Mouse (Mus musculus) ES-E14 (cell line): ENCODE results near the gene Aplp2. TPM values are rescaled to one million over a fixed set of nuclear protein-coding genes. Genes with fewer than 3 reads are reported as not detected.

ENCODE experiments used
- DNase-seq: peaks from one replicate; pipeline ENCODE4 v3.0.0-alpha.2; 2013; ENCODE audit warnings: low read depth, low spot score
- H3K27ac ChIP-seq: 2 replicates; pipeline ENCODE4 v1.5.1; 2012; ENCODE audit warnings: low read depth, mild to moderate bottlenecking, low read length, moderate library complexity, mixed read lengths; ENCODE audit not compliant: poor library complexity, insufficient read depth, severe bottlenecking
- H3K36me3 ChIP-seq: 2 replicates; pipeline ENCODE4 v1.6.1; 2012; ENCODE audit warnings: mild to moderate bottlenecking, low read length, moderate library complexity, mixed read lengths; ENCODE audit not compliant: control insufficient read depth, poor library complexity, insufficient read depth, severe bottlenecking
- H3K4me1 ChIP-seq, 2 experiments: fragments of 150-350 bp in 1 of 2; sonication (generic) in 1 of 2; 2 replicates each; pipeline ENCODE4 v1.6.1; 2012; ENCODE audit warnings: low read length in 2 of 2, mild to moderate bottlenecking in 1 of 2, mixed read lengths in 1 of 2; ENCODE audit not compliant: control insufficient read depth in 2 of 2, insufficient read depth in 2 of 2, poor library complexity in 1 of 2
- H3K4me3 ChIP-seq, 2 experiments: fragments of 150-350 bp in 1 of 2; sonication (generic) in 1 of 2; 2 replicates each; pipeline ENCODE4 v1.5.1; 2012; ENCODE audit warnings: low read length in 2 of 2, low read depth in 1 of 2, mild to moderate bottlenecking in 1 of 2, mixed read lengths in 1 of 2; ENCODE audit not compliant: insufficient read depth in 1 of 2, poor library complexity in 1 of 2, severe bottlenecking in 1 of 2
- H3K9ac ChIP-seq: 2 replicates; pipeline ENCODE4 v1.6.1; 2012; ENCODE audit warnings: low read depth, mild to moderate bottlenecking, low read length, mixed read lengths; ENCODE audit not compliant: poor library complexity, insufficient read depth, severe bottlenecking
- H3K9me3 ChIP-seq: fragments of 150-350 bp; sonication (generic); 2 replicates; pipeline ENCODE4 v1.6.1; 2012; ENCODE audit warnings: low read depth, mild to moderate bottlenecking, low read length; ENCODE audit not compliant: control insufficient read depth, insufficient read depth
- CHD2 ChIP-seq: IDR thresholded peaks from 2 replicates; pipeline ENCODE4 v1.6.1; 2014; ENCODE audit warnings: mild to moderate bottlenecking, low read depth, low read length, inconsistent platforms
- HCFC1 ChIP-seq: IDR thresholded peaks from 2 replicates; pipeline ENCODE4 v1.6.1; 2012; ENCODE audit warnings: low read length, inconsistent platforms, borderline replicate concordance; ENCODE audit not compliant: insufficient read depth
- MAFK ChIP-seq: IDR thresholded peaks from 2 replicates; pipeline ENCODE4 v1.6.1; 2014; ENCODE audit warnings: mild to moderate bottlenecking, low read depth, low read length, inconsistent platforms; ENCODE audit not compliant: insufficient read depth
- ZC3H11A ChIP-seq: IDR thresholded peaks from 2 replicates; pipeline ENCODE4 v1.6.1; 2012; ENCODE audit warnings: low read depth, mild to moderate bottlenecking, inconsistent platforms, low read length, borderline replicate concordance
- ZNF384 ChIP-seq: IDR thresholded peaks from 2 replicates; pipeline ENCODE4 v1.6.1; 2012; ENCODE audit warnings: low read depth, low read length, inconsistent platforms
- in situ Hi-C, 2 experiments: fragments of 600-800 bp; cut with MboI; formaldehyde crosslinking; loops; one replicate each; pipeline ENCODE4 v1.15.1; 2025; ENCODE audit warnings: low sequenced_read_pairs in 2 of 2, inconsistent platforms in 1 of 2; ENCODE audit not compliant: unreplicated experiment in 2 of 2
- total RNA-seq: library from RNA; depleted of rRNA; stranded (reverse); fragments of 300-350 nt; gene quantifications from 2 replicates; pipeline ENCODE4 v1.2.3, GENCODE M21; 2012; rRNA removed

Aplp2 gene
- total RNA-seq, 1 experiment = 320 TPM

DNA sequence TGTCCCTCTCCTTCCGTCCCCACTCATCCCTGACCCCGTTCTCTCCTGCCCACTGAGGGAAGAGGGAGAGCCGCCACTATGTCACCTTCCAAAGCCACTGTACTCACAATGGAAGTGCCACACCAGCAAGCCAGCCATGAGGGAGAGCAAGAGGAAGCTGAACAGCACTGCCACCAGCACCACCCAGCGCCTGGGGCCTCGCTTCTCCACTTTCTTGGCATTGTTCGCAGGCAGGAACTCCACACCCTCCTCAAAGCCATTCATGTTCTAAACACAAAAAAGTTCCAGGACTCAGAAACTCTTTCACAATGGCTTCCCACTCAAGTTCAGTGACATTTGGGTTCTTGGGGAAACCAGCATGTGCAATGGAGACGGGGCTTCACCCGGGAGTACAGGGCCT is 103.2 kb downstream of the Aplp2 start:
- Histone ChIP-seq H3K4me3 (no peak overlapping the region), H3K27ac (no peak overlapping the region), H3K36me3 (peaks cover 12% of the 10 kb centered on the region; the same call in 1 of the 2 replicates), H3K9me3 (no peaks in the 10 kb centered on the region), H3K4me1 (peaks cover 0 to 9% of the 10 kb centered on the region in 2 experiments; a peak in 2 of 4 replicates), H3K9ac (no peak overlapping the region; the same call in 1 of the 2 replicates)
- DNase-seq = no peak
- TF ChIP-seq ZNF384 = no peak
- TF ChIP-seq HCFC1 = no peak
- TF ChIP-seq CHD2 = no peak
- TF ChIP-seq ZC3H11A = no peak
- no peak for TF ChIP-seq MAFK
- in situ Hi-C loops = no loop called here

Other genes with a start within 250 kb of the Aplp2 start
- gene Zbtb44, start 181.2 kb downstream of the Aplp2 start, total RNA-seq = 33.1 and 33.7 TPM in 2 replicates
- 44.3 and 122 TPM in 2 replicates for gene St14, start 80.0 kb downstream of the Aplp2 start, total RNA-seq
- 10.5 and 12.8 TPM in 2 replicates for gene Prdm10, start 68.7 kb upstream of the Aplp2 start, total RNA-seq
- 26.1 and 32.4 TPM in 2 replicates for gene Nfrkb, start 174.4 kb upstream of the Aplp2 start, total RNA-seq